Mouse (Mus musculus) CH12.LX (cell line): ENCODE results near the gene Rdh9. TPM values are rescaled to one million over a fixed set of nuclear protein-coding genes. Genes with fewer than 3 reads are reported as not detected.
"Not testable (repeated sequence)": the region's sequence is repeated elsewhere in the genome, so short reads cannot be mapped to it uniquely, and the experiment has no call there.

Source experiments
- DNase-seq: peaks from one replicate; pipeline ENCODE4 v3.0.0-alpha.2; 2013; ENCODE audit errors: extremely low read depth
- H3K27ac ChIP-seq: 2 replicates; pipeline ENCODE4 v1.5.1; 2012; ENCODE audit warnings: low read depth, mild to moderate bottlenecking, control low read depth, moderate library complexity; ENCODE audit not compliant: insufficient read depth
- H3K27me3 ChIP-seq: replicated peaks from 2 replicates; pipeline ENCODE3; 2012; ENCODE audit warnings: inconsistent platforms
- H3K36me3 ChIP-seq, 2 experiments: replicated peaks in 1 of 2; 2 replicates each; pipeline versions ENCODE3 to v1.6.1; 2012; ENCODE audit warnings: inconsistent platforms in 1 of 2, low read length in 1 of 2, mild to moderate bottlenecking in 1 of 2, mixed read lengths in 1 of 2, moderate library complexity in 1 of 2; ENCODE audit not compliant: control insufficient read depth in 1 of 2, insufficient read depth in 1 of 2
- H3K4me1 ChIP-seq, 2 experiments: 2 replicates each; pipeline ENCODE4 v1.6.1; 2012; ENCODE audit warnings: inconsistent platforms in 1 of 2, moderate library complexity in 1 of 2; ENCODE audit not compliant: insufficient read depth in 2 of 2, control insufficient read depth in 1 of 2
- H3K4me2 ChIP-seq: 2 replicates; pipeline ENCODE4 v1.6.1; 2012; ENCODE audit warnings: low read depth, mild to moderate bottlenecking, control low read depth; ENCODE audit not compliant: poor library complexity, insufficient read depth, severe bottlenecking
- H3K4me3 ChIP-seq, 3 experiments: fragments of 150-350 bp in 1 of 3; sonication (generic) in 1 of 3; replicated peaks in 1 of 3; 2 replicates each; pipeline versions ENCODE3 to v1.5.1; 2011 to 2012; ENCODE audit warnings: low read depth in 2 of 3, low read length in 2 of 3, mild to moderate bottlenecking in 2 of 3, moderate library complexity in 2 of 3, control low read depth in 1 of 3, improper control_type of control experiment in 1 of 3, inconsistent platforms in 1 of 3, mixed read lengths in 1 of 3; ENCODE audit not compliant: poor library complexity in 1 of 3
- H3K79me2 ChIP-seq: replicated peaks from 2 replicates; pipeline ENCODE4 v1.6.1; 2012; ENCODE audit warnings: mild to moderate bottlenecking, moderate library complexity; ENCODE audit not compliant: control insufficient read depth, poor library complexity, insufficient read depth, severe bottlenecking; ENCODE audit errors: extremely low read depth
- H3K9ac ChIP-seq: 2 replicates; pipeline ENCODE4 v1.6.1; 2012; ENCODE audit warnings: low read depth, mild to moderate bottlenecking, control low read depth, moderate library complexity; ENCODE audit not compliant: insufficient read depth
- H3K9me3 ChIP-seq: replicated peaks from 2 replicates; pipeline ENCODE3; 2012; ENCODE audit warnings: low read length, inconsistent platforms, mixed read lengths
- CTCF ChIP-seq, 2 experiments: IDR thresholded peaks in 1 of 2; conservative IDR thresholded peaks in 1 of 2; 2 replicates each; pipeline ENCODE4 v1.5.1; 2011 to 2012; ENCODE audit warnings: low read depth in 2 of 2, low read length in 2 of 2, improper control_type of control experiment in 1 of 2, inconsistent platforms in 1 of 2, mild to moderate bottlenecking in 1 of 2, moderate library complexity in 1 of 2
- IRF4 ChIP-seq: IDR thresholded peaks from 2 replicates; pipeline ENCODE4 v1.6.1; 2014; ENCODE audit warnings: low read depth, mild to moderate bottlenecking, inconsistent platforms, low read length, improper control_type of control experiment
- JUND ChIP-seq: conservative IDR thresholded peaks from 2 replicates; pipeline ENCODE4 v1.6.1; 2011; ENCODE audit warnings: low read depth, low read length, improper control_type of control experiment
- MAX ChIP-seq: IDR thresholded peaks from 2 replicates; pipeline ENCODE4 v1.6.1; 2011; ENCODE audit warnings: low read length, improper control_type of control experiment
- MEF2A ChIP-seq: IDR thresholded peaks from 2 replicates; pipeline ENCODE4 v1.6.1; 2014; ENCODE audit warnings: low read depth, mild to moderate bottlenecking, inconsistent platforms, low read length, improper control_type of control experiment, borderline replicate concordance
- NRF1 ChIP-seq: IDR thresholded peaks from 2 replicates; pipeline ENCODE4 v1.6.1; 2014; ENCODE audit warnings: low read depth, mild to moderate bottlenecking, inconsistent platforms, low read length, improper control_type of control experiment, moderate library complexity
- PAX5 ChIP-seq: IDR thresholded peaks from 2 replicates; pipeline ENCODE4 v1.6.1; 2012; ENCODE audit warnings: low read length, inconsistent platforms, mixed read lengths
- POLR2A ChIP-seq: IDR thresholded peaks from 2 replicates; pipeline ENCODE4 v1.6.1; 2011; ENCODE audit warnings: low read depth, mild to moderate bottlenecking, improper control_type of control experiment, low read length
- RCOR1 ChIP-seq: conservative IDR thresholded peaks from 2 replicates; pipeline ENCODE4 v1.6.1; 2012; ENCODE audit warnings: low read depth, mild to moderate bottlenecking, inconsistent platforms, low read length, improper control_type of control experiment
- ZC3H11A ChIP-seq: IDR thresholded peaks from 2 replicates; pipeline ENCODE4 v1.6.1; 2012; ENCODE audit warnings: low read depth, mild to moderate bottlenecking, inconsistent platforms, low read length, improper control_type of control experiment
- ZKSCAN1 ChIP-seq: IDR thresholded peaks from 2 replicates; pipeline ENCODE4 v1.6.1; 2012; ENCODE audit warnings: low read depth, inconsistent platforms, low read length, improper control_type of control experiment, borderline replicate concordance
- ZMIZ1 ChIP-seq: IDR thresholded peaks from 2 replicates; pipeline ENCODE4 v1.6.1; 2012; ENCODE audit warnings: low read depth, mild to moderate bottlenecking, inconsistent platforms, low read length, improper control_type of control experiment
- ZNF384 ChIP-seq: IDR thresholded peaks from 2 replicates; pipeline ENCODE4 v1.6.1; 2012; ENCODE audit warnings: low read depth, low read length, improper control_type of control experiment, inconsistent platforms
- dilution Hi-C: fragments of 300-500 bp; cut with MboI; formaldehyde crosslinking; loops from 2 replicates; pipeline ENCODE4 v1.14.3; 2020; ENCODE audit warnings: low sequenced_read_pairs; ENCODE audit not compliant: extremely low pct_unique_long_range_greater_than_20kb, extremely low pct_ligation_motif_present
- in situ Hi-C: fragments of 300-500 bp; cut with MboI; formaldehyde crosslinking; loops from 3 replicates; pipeline ENCODE4 v1.14.3; 2019; ENCODE audit warnings: low sequenced_read_pairs, low pct_ligation_motif_present, low pct_unique_long_range_greater_than_20kb, mixed read lengths
- polyA plus RNA-seq: library from polyadenylated mRNA; unstranded; fragments of >175 nt; gene quantifications from 2 replicates; pipeline ENCODE4 v1.2.1, GENCODE M21; 2012; ENCODE audit warnings: low read depth; ENCODE audit not compliant: insufficient read length
- total RNA-seq, 2 experiments: library from RNA; depleted of rRNA; stranded (reverse); fragments of 300-350 nt in 1 of 2; fragments of >200 nt in 1 of 2; gene quantifications; 2 replicates each; pipeline ENCODE4 v1.2.3; 2012 to 2014

The Rdh9 gene
- total and polyA plus RNA-seq, 3 experiments, result 0.09 TPM; not detected in 2

DNA sequence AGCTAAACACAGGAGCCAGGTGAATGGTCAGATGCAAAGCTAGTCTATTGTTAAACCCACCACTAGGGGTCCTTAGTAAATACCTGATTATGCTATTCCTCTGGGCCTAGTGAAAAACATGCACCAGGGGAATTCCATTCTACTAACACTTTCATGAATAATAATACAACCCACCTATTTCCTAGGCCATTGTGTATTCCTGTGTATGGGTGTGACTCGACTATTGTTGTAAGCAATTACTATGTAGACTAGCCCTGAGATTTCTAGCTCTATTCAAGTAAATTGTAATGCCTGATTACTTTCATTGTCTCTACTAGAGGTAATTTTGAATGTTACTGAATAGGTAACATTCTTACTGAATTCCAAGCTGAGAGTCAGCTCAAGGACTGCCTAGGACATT, 9.2 kb downstream of the Rdh9 start:
- dilution Hi-C loops, H3K27ac ChIP-seq, H3K9me3 ChIP-seq, H3K4me2 ChIP-seq, in situ Hi-C loops, DNase-seq, H3K79me2 ChIP-seq, H3K36me3 ChIP-seq, H3K4me1 ChIP-seq, H3K9ac ChIP-seq, H3K4me3 ChIP-seq: not testable (repeated sequence)
- TF ChIP-seq CTCF (conservative IDR thresholded peaks at IDR 0.05 in 1 of 2, IDR thresholded peaks at IDR 0.05 in 1 of 2; ENCODE audit: low read depth in 2 of 2, low read length in 2 of 2), result peak in 1 of 2 experiments; percentile 16; a peak in 1 of 4 replicates
- peaks cover 14% of the 10 kb centered on the region for H3K27me3 ChIP-seq

DNA sequence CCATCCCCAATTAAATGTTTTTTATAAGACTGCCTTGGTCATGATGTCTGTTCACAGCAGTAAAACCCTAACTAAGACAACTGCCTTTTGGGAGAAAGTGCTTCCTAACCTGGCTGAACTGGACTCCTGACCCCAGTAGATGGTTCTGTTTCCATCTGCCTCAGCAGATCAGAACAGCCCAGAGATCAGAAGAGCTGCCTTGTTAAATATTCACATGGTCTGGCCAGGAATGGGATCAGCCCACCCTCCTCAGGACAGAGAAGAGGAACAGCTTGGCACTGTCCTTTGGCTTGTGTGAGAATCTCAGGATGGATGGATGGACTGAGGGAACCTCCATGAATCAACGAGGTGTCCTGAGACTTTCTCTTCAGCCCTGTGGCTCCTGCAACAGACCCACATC, 23.1 kb downstream of the Rdh9 start:
- Histone ChIP-seq H3K27me3 (peaks cover 22% of the 10 kb centered on the region), H3K9me3 (peaks cover 2% of the 10 kb centered on the region), H3K4me3 (no peak overlapping the region), H3K36me3 (no peaks in the 10 kb centered on the region), H3K79me2 (no peaks in the 10 kb centered on the region), H3K4me1 (no peaks in the 10 kb centered on the region), H3K27ac (no peak overlapping the region), H3K4me2 (no peak overlapping the region), H3K9ac (no peak overlapping the region)
- no peak for TF ChIP-seq NRF1
- no peak for TF ChIP-seq ZKSCAN1
- TF ChIP-seq JUND, result no peak
- no peak for TF ChIP-seq MEF2A
- no peak for TF ChIP-seq RCOR1
- TF ChIP-seq ZNF384, result no peak
- TF ChIP-seq MAX, result no peak
- in situ Hi-C loops (no loop called here), dilution Hi-C loops (no loop called here)
- no peak for DNase-seq

DNA sequence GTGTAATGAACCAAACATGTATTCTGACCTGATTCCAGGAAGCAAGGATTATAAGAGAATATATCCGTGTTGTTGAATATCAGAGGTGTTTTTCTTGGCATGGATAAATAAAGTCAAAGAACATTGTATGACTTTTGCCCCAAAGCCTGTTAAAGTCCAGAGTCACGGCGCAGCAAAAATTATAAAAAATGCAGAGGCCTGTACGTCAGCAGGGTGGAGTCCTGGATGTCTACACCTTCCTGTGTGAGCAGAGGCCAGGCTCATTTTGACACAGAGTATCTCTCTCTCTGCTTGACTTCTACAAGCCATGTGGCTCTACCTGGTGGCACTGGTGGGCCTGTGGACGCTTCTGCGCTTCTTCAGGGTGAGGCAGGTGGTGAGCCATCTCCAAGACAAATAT, 24.7 kb downstream of the Rdh9 start, which contains the start of gene Rdh16:
Gene Rdh16, plus strand, starts transcription at position 262 of the 400 bp plus-strand sequence.
- Histone ChIP-seq H3K27me3 (peaks cover 32% of the 10 kb centered on the region), H3K4me1 (no peaks in the 10 kb centered on the region), H3K4me3 (no peak within 1 kb of the TSS), H3K9me3 (peaks cover 2% of the 10 kb centered on the region), H3K36me3 (no peaks in the 10 kb centered on the region), H3K4me2 (no peak within 1 kb of the TSS), H3K27ac (no peak within 1 kb of the TSS), H3K9ac (no peak within 1 kb of the TSS), H3K79me2 (no peaks in the 10 kb centered on the region)
- in situ Hi-C loops, result no loop called here
- TF ChIP-seq POLR2A (no peak), ZC3H11A (no peak), IRF4 (no peak), ZMIZ1 (no peak), PAX5 (no peak), MAX (no peak)
- dilution Hi-C loops, result no loop called here
- no peak for DNase-seq
